Mouse (Mus musculus) erythroblast, embryonic 14.5 days (primary cell): ENCODE results near the gene Gm37240. TPM values are rescaled to one million over a fixed set of nuclear protein-coding genes. Genes with fewer than 3 reads are reported as not detected.

Experiments used
- H3K27me3 ChIP-seq: 2 replicates; pipeline ENCODE4 v1.6.1; 2012; ENCODE audit warnings: inconsistent platforms; ENCODE audit not compliant: control insufficient read depth
- H3K36me3 ChIP-seq: 2 replicates; pipeline ENCODE4 v1.6.1; 2012; ENCODE audit warnings: mild to moderate bottlenecking, inconsistent platforms; ENCODE audit not compliant: control insufficient read depth
- H3K4me1 ChIP-seq: 2 replicates; pipeline ENCODE4 v1.6.1; 2012; ENCODE audit warnings: inconsistent platforms; ENCODE audit not compliant: control insufficient read depth
- H3K4me3 ChIP-seq: replicated peaks from 2 replicates; pipeline ENCODE3; 2012; ENCODE audit warnings: moderate library complexity, mild to moderate bottlenecking, inconsistent platforms
- H3K9me3 ChIP-seq: 2 replicates; pipeline ENCODE4 v1.6.1; 2012; ENCODE audit warnings: low read length, inconsistent platforms, mixed read lengths; ENCODE audit not compliant: control insufficient read depth
- GATA1 ChIP-seq: IDR thresholded peaks from 2 replicates; pipeline ENCODE4 v1.6.1; 2012; ENCODE audit warnings: low read length, inconsistent platforms, mixed read lengths
- TAL1 ChIP-seq: IDR thresholded peaks from 3 replicates; pipeline ENCODE4 v1.6.1; 2012; ENCODE audit warnings: low read length, inconsistent platforms, mixed read lengths
- polyA plus RNA-seq: library from polyadenylated mRNA; stranded (reverse); fragments of >175 nt; gene quantifications from 2 replicates; pipeline ENCODE4 v1.2.3, GENCODE M21; 2012

The Gm37240 gene
- polyA plus RNA-seq, 1 experiment, result not detected

GRCm38 (mm10) chr3:85857083-85857482 lies 30.2 kb downstream of the Gm37240 start:
- Histone ChIP-seq H3K4me3 (no peak overlapping the region), H3K4me1 (peaks cover 39% of the 10 kb centered on the region), H3K27me3 (no peaks in the 10 kb centered on the region), H3K36me3 (no peaks in the 10 kb centered on the region), H3K9me3 (no peaks in the 10 kb centered on the region)
- TF ChIP-seq TAL1, result peak; percentile 36; the same call in 2 of the 3 replicates
- no peak for TF ChIP-seq GATA1

GRCm38 (mm10) chr3:85855947-85856346 lies 31.4 kb downstream of the Gm37240 start:
- no peak overlapping the region for H3K4me3 ChIP-seq
- H3K27me3 ChIP-seq, result no peaks in the 10 kb centered on the region
- TF ChIP-seq TAL1, result no peak; the same call in 2 of the 3 replicates
- no peak for TF ChIP-seq GATA1
- H3K9me3 ChIP-seq, result no peaks in the 10 kb centered on the region
- H3K36me3 ChIP-seq, result no peaks in the 10 kb centered on the region
- H3K4me1 ChIP-seq, result peaks cover 39% of the 10 kb centered on the region

GRCm38 (mm10) chr3:85855043-85855442 lies 32.3 kb downstream of the Gm37240 start:
- TF ChIP-seq TAL1 (no peak), GATA1 (no peak)
- H3K4me3 ChIP-seq, result no peak overlapping the region
- peaks cover 39% of the 10 kb centered on the region for H3K4me1 ChIP-seq
- H3K36me3 ChIP-seq, result no peaks in the 10 kb centered on the region
- H3K9me3 ChIP-seq, result no peaks in the 10 kb centered on the region
- H3K27me3 ChIP-seq, result no peaks in the 10 kb centered on the region

- Histone ChIP-seq H3K9me3 (no peaks in the 10 kb centered on the region), H3K4me3 (no peak overlapping the region), H3K36me3 (no peaks in the 10 kb centered on the region), H3K27me3 (no peaks in the 10 kb centered on the region), H3K4me1 (peaks cover 39% of the 10 kb centered on the region)
- no peak for TF ChIP-seq GATA1
- no peak for TF ChIP-seq TAL1
Observed at GRCm38 (mm10) chr3:85854143-85854542, 33.2 kb downstream of the Gm37240 start.

- no peaks in the 10 kb centered on the region for H3K27me3 ChIP-seq
- H3K4me3 ChIP-seq, result no peak overlapping the region
- H3K36me3 ChIP-seq, result no peaks in the 10 kb centered on the region
- peaks cover 39% of the 10 kb centered on the region for H3K4me1 ChIP-seq
- H3K9me3 ChIP-seq, result no peaks in the 10 kb centered on the region
- TF ChIP-seq TAL1 (no peak), GATA1 (no peak)
Observed at GRCm38 (mm10) chr3:85853715-85854114, 33.6 kb downstream of the Gm37240 start.

GRCm38 (mm10) chr3:85850079-85850478 lies 37.2 kb downstream of the Gm37240 start:
- H3K36me3 ChIP-seq, result no peaks in the 10 kb centered on the region
- H3K9me3 ChIP-seq, result no peaks in the 10 kb centered on the region
- H3K4me1 ChIP-seq, result peaks cover 5% of the 10 kb centered on the region
- no peak for TF ChIP-seq TAL1
- TF ChIP-seq GATA1, result no peak
- no peak overlapping the region for H3K4me3 ChIP-seq
- no peaks in the 10 kb centered on the region for H3K27me3 ChIP-seq

GRCm38 (mm10) chr3:85846316-85846715 lies 41.0 kb downstream of the Gm37240 start:
- Histone ChIP-seq H3K36me3 (no peaks in the 10 kb centered on the region), H3K9me3 (no peaks in the 10 kb centered on the region), H3K27me3 (no peaks in the 10 kb centered on the region), H3K4me3 (no peak overlapping the region), H3K4me1 (no peaks in the 10 kb centered on the region)
- no peak for TF ChIP-seq GATA1
- TF ChIP-seq TAL1, result no peak

GRCm38 (mm10) chr3:85845341-85845740 lies 42.0 kb downstream of the Gm37240 start:
- Histone ChIP-seq H3K4me3 (no peak overlapping the region), H3K36me3 (no peaks in the 10 kb centered on the region), H3K9me3 (no peaks in the 10 kb centered on the region), H3K4me1 (no peaks in the 10 kb centered on the region), H3K27me3 (no peaks in the 10 kb centered on the region)
- TF ChIP-seq TAL1 (no peak), GATA1 (no peak)

- TF ChIP-seq TAL1 (no peak), GATA1 (no peak)
- H3K9me3 ChIP-seq, result no peaks in the 10 kb centered on the region
- no peak overlapping the region for H3K4me3 ChIP-seq
- no peaks in the 10 kb centered on the region for H3K4me1 ChIP-seq
- H3K36me3 ChIP-seq, result no peaks in the 10 kb centered on the region
- no peaks in the 10 kb centered on the region for H3K27me3 ChIP-seq
Observed at GRCm38 (mm10) chr3:85842881-85843218, 44.5 kb downstream of the Gm37240 start.

GRCm38 (mm10) chr3:85842177-85842880 lies 45.0 kb downstream of the Gm37240 start:
- Histone ChIP-seq H3K36me3 (no peaks in the 10 kb centered on the region), H3K27me3 (no peaks in the 10 kb centered on the region)
- TF ChIP-seq TAL1 (no peak), GATA1 (no peak)

More at GRCm38 (mm10) chr3:85842177-85842880, 45.0 kb downstream of the Gm37240 start:
- H3K4me1 ChIP-seq, result no peaks in the 10 kb centered on the region
- no peaks in the 10 kb centered on the region for H3K9me3 ChIP-seq
- H3K4me3 ChIP-seq, result no peak overlapping the region
